Mouse (Mus musculus) brain, embryonic 14.5 days (tissue): ENCODE data around the gene Dnmt3a.
A peak's percentile ranks its signal among the peaks of the same experiment; 100 is the strongest.

Experiments
- CTCF ChIP-seq: fragments of 200-500 bp; IDR thresholded peaks from 2 replicates; pipeline ENCODE4 v1.5.1; 2012; ENCODE audit warnings: inconsistent platforms, mild to moderate bottlenecking, moderate library complexity, borderline replicate concordance; ENCODE audit not compliant: insufficient read depth, insufficient read length; ENCODE audit errors: extremely low read depth
- POLR2A ChIP-seq: fragments of 200-500 bp; IDR thresholded peaks from 2 replicates; pipeline ENCODE4 v1.6.1; 2012; ENCODE audit warnings: mild to moderate bottlenecking, inconsistent platforms, borderline replicate concordance; ENCODE audit not compliant: poor library complexity, insufficient read depth, insufficient read length, severe bottlenecking; ENCODE audit errors: extremely low read depth

DNA sequence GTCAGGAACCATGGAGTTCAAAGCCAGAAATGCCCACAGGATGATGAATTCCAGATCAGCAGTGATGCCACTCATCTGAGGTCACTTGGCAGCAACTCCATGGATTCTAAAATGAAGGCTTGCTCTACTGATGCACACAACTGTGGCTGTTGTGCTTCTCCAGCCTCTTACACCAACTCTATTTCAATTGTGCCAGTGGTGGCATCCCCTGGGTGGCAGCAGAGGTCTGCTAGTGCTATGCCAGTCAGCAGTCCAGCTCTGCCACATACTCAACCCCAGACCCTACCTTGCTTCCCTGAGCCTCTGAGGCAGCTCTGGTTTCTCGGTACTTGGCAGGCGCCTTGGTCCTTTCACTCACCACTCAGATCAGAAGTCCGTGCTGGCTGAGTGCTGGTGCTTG lies 123.0 kb downstream of the Dnmt3a start:
- no peak for TF ChIP-seq POLR2A
- peak; percentile 33; the same call in 1 of the 2 replicates for TF ChIP-seq CTCF
